Mouse (Mus musculus): Measurements from ENCODE around the gene Rgl1.

DNA sequence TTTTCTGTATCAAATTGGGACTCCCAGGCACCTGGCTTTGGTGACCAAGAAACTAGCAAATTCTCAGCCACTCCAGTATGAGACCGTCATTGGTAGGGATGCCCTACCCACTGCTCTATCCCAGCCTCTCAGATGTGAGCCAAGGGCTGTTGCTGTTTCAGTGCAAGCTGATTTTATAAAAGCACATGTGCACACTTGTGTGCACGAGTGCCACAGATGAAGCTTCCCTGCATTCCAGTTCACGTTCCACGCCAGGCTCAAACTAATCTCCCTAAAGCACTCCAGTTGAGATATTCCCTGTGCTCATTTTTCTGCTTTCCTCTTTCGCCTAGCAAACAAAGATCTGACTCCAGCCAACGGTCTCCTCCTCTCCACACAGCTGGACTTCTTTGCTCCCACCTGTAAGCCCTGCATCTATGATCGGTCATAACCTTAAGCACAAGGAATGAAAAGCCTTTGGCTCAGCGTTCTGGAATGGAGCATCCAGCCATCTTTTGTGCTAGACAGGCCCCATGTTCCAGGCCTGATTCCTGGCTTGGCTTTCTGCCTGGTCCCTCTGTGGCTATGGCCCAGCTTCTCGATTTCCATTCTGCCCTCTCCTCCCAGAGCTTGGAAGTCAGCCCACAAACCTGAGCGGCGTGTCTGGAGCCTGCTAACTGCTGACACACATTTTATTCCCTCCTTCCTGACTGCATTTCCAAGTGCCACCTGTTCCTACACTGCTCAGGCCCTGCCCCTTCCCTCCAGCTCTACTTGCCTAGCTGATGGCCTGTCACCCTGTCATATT, 125.8 kb downstream of the Rgl1 start:
- no peak for TF ChIP-seq CTCF (conservative IDR thresholded peaks at IDR 0.05; ENCODE audit: insufficient read depth, insufficient read length, low read depth, low read length)
- TF ChIP-seq POLR2A (IDR thresholded peaks at IDR 0.05; ENCODE audit: low read depth, low read length): no peak
